16 mouse cellular contexts compared by ENCODE assay signal in genomic region chr17:63261508-63262141, GRCm38 (mm10).
DNase-seq lines count a peak whose midpoint lies in the region; ATAC-seq lines count a peak whose summit lies in the region.
"Had no signal": no experiment of that assay in that cellular context is flagged by ENCODE, and none has a peak within 500 bp of the region (broad histone marks: within the 10 kb centered on the region; RNA-seq: fewer than 3 reads in every experiment).

No protein-coding gene starts in this region.

- no peak overlapping the region for H3K4me2 ChIP-seq in lung, embryonic 15.5 days
- no peak overlapping the region for H3K4me2 ChIP-seq in hindbrain, embryonic 12.5 days (replicated peaks)
- H3K4me2 ChIP-seq: embryonic facial prominence, embryonic 15.5 days; midbrain, embryonic 11.5 days had no signal

- peak; percentile 72; the same call in 1 of the 2 replicates for ATAC-seq in lung, embryonic 15.5 days (ENCODE audit: borderline replicate concordance, extremely low read depth, low FRiP score, low TSS enrichment)
- no peak for ATAC-seq in hindbrain, embryonic 12.5 days (ENCODE audit: low FRiP score)
- ATAC-seq: CD4-positive, CD25-positive, alpha-beta regulatory T cell, adult 4 months; forebrain, postnatal 0 days; Patski had no signal

- no peaks in the 10 kb centered on the region for H3K9me3 ChIP-seq in lung, embryonic 15.5 days
- no peaks in the 10 kb centered on the region for H3K9me3 ChIP-seq in hindbrain, embryonic 12.5 days (replicated peaks)
- H3K9me3 ChIP-seq: embryonic facial prominence, embryonic 15.5 days had no signal

- H3K4me3 ChIP-seq in lung, embryonic 15.5 days = no peak overlapping the region
- no peak overlapping the region for H3K4me3 ChIP-seq in hindbrain, embryonic 12.5 days
- H3K4me3 ChIP-seq: embryonic facial prominence, embryonic 15.5 days; left cerebral cortex, adult 2 months had no signal

- no peak for DNase-seq in lung, postnatal 36 days
- DNase-seq in c-Kit-positive CD71-positive TER-119-negative erythroid progenitor cells, embryonic 14.5 days (ENCODE audit: low read depth) = peak; percentile 79
- peak; percentile 89 for DNase-seq in liver
- peak; percentile 61 to 77 for DNase-seq in spleen, postnatal 10 days (ENCODE audit: low spot score in 2 of 2)
- DNase-seq in gastrocnemius, postnatal 10 days = no peak
- no peak for DNase-seq in heart, adult 9 months (ENCODE audit: low spot score in 2 of 2)
- DNase-seq: forebrain, postnatal 0 days; heart, postnatal 36 days; lung, adult 2 months had no signal

- H3K27me3 ChIP-seq in lung, embryonic 15.5 days = no peaks in the 10 kb centered on the region
- H3K27me3 ChIP-seq in hindbrain, embryonic 12.5 days = no peaks in the 10 kb centered on the region
- H3K27me3 ChIP-seq: embryonic facial prominence, embryonic 15.5 days; Patski had no signal

- no peak overlapping the region for H3K9ac ChIP-seq in lung, embryonic 15.5 days
- no peak overlapping the region for H3K9ac ChIP-seq in hindbrain, embryonic 12.5 days
- H3K9ac ChIP-seq: embryonic facial prominence, embryonic 15.5 days; forebrain, postnatal 0 days had no signal

- no peaks in the 10 kb centered on the region for H3K36me3 ChIP-seq in lung, embryonic 15.5 days
- no peaks in the 10 kb centered on the region for H3K36me3 ChIP-seq in hindbrain, embryonic 12.5 days
- H3K36me3 ChIP-seq: embryonic facial prominence, embryonic 15.5 days had no signal

- WGBS in lung, embryonic 15.5 days = 80% methylated on average over 10 of the region's 10 CpGs
- WGBS in hindbrain, embryonic 12.5 days = 90% methylated on average over 10 of the region's 10 CpGs

- no peaks in the 10 kb centered on the region for H3K4me1 ChIP-seq in lung, embryonic 15.5 days
- no peaks in the 10 kb centered on the region for H3K4me1 ChIP-seq in hindbrain, embryonic 12.5 days
- H3K4me1 ChIP-seq: embryonic facial prominence, embryonic 15.5 days had no signal

- no peak overlapping the region for H3K27ac ChIP-seq in lung, embryonic 15.5 days
- H3K27ac ChIP-seq in hindbrain, embryonic 12.5 days = no peak overlapping the region
- H3K27ac ChIP-seq: embryonic facial prominence, embryonic 15.5 days; left cerebral cortex, adult 2 months had no signal

Comparison
In these comparisons a context has a peak if more than half of its experiments do, and no peak if none do; other contexts are left out.
1. DNase-seq: peak in c-Kit-positive CD71-positive TER-119-negative erythroid progenitor cells, embryonic 14.5 days (single experiment), liver (single experiment) and spleen, postnatal 10 days (2 of 2); none in lung, postnatal 36 days (single experiment), gastrocnemius, postnatal 10 days (single experiment) and heart, adult 9 months (0 of 2).